Mouse (Mus musculus): Measurements from ENCODE around the gene Tusc2.

DNA sequence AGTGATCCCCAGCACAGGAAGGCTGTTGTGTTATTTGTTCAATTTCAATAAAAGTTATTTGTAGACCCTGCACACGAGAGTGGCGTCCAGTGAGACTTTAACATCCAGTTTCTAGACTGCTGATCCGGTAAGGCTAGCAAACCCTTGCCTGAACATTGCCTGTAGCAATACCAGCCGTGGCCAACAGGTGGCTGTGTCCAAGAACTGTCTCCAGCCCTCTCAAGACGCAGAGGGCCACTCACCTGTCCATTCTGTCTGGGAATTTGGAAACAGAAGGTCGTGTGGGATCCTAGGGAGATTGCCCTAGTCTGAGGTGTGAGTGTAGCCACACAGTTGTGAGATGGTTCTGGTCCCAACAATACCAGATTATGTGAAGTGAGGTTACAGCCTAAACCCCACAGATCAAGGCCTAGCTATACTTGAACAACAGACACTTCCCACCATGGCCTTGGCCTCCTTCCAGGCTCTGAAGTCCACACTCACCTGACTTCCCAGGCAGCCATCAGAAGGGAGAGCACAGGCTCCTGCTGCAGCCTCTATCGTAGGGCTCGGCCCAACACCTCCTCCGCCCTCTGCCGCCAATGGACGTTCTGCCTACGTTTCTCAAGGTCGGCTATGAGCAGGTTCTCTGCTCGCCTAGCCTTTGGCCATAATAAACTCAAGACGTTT is 3.1 kb downstream of the Tusc2 start:
- peak; percentile 76; the same call in 1 of the 2 replicates for TF ChIP-seq CTCF (IDR thresholded peaks at IDR 0.05; ENCODE audit: extremely low read depth, insufficient read depth, insufficient read length, insufficient replicate concordance)
- no peak for TF ChIP-seq POLR2A (IDR thresholded peaks at IDR 0.05; ENCODE audit: low read depth, low read length)

All from spleen, adult 2 months (tissue).